Mouse (Mus musculus) testis, adult 2 months (tissue): ENCODE results near the gene Gm29776.

Experiments
- CTCF ChIP-seq: fragments of 200-500 bp; IDR thresholded peaks from 2 replicates; pipeline ENCODE4 v1.5.1; 2012; ENCODE audit warnings: low read depth, mild to moderate bottlenecking, inconsistent platforms, low read length, moderate library complexity; ENCODE audit not compliant: control insufficient read depth, insufficient read depth, insufficient replicate concordance
- POLR2A ChIP-seq: fragments of 200-500 bp; IDR thresholded peaks from 2 replicates; pipeline ENCODE4 v1.6.1; 2012; ENCODE audit warnings: low read depth, mild to moderate bottlenecking, inconsistent platforms, low read length, moderate library complexity; ENCODE audit not compliant: control insufficient read depth

DNA sequence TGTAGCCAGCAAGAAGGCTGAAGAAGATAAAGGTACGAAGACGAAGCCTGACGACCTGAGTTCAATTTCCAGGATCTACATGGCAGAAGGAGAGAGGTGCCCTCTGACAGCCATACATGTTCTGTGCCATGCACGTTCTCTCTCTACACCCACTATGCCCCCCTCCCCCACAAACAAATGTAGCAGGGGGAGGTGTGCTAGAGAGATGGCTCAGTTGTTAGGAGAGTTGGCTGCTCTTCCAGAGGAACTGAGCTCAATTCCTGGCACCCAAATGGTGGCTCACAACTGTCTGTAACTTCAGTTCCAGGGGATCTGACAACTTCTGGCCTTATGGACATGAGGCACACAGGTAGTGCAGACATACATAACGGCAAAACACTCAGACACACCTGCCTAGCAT is 22.3 kb downstream of the Gm29776 start:
- TF ChIP-seq CTCF: no peak
- TF ChIP-seq POLR2A: no peak
